Mouse (Mus musculus) C2C12 (cell line): Measurements from ENCODE around the gene Gca.

Experiments used
- CTCF ChIP-seq: IDR thresholded peaks from one replicate; pipeline ENCODE4 v1.5.1; 2011; ENCODE audit not compliant: control insufficient read depth, insufficient read depth, insufficient read length
- MAX ChIP-seq: IDR thresholded peaks from one replicate; pipeline ENCODE4 v1.6.1; 2011; ENCODE audit warnings: mild to moderate bottlenecking, control low read depth
- MYOD1 ChIP-seq: IDR thresholded peaks from one replicate; pipeline ENCODE4 v1.6.1; 2011; ENCODE audit warnings: low read depth; ENCODE audit not compliant: control insufficient read depth, insufficient read length
- MYOG ChIP-seq: IDR thresholded peaks from one replicate; pipeline ENCODE4 v1.6.1; 2011; ENCODE audit not compliant: control insufficient read depth, insufficient read length; ENCODE audit errors: extremely low read depth
- USF1 ChIP-seq: IDR thresholded peaks from one replicate; pipeline ENCODE4 v1.6.1; 2011; ENCODE audit warnings: low read depth, mild to moderate bottlenecking, control low read depth, moderate library complexity

GRCm38 (mm10) chr2:62684989-62685595 is 21.0 kb downstream of the Gca start:
- TF ChIP-seq CTCF (no peak), MAX (no peak), USF1 (no peak), MYOG (no peak), MYOD1 (no peak)
